Mouse (Mus musculus) regulatory T cell (primary cell): ENCODE data around the gene Gm20388.

ENCODE experiments used
- in situ Hi-C: fragments of 300-600 bp; cut with MboI, MseI; formaldehyde crosslinking; loops from one replicate; pipeline ENCODE4 v1.15.1; 2025; ENCODE audit warnings: high pct_unique_total_duplicates

The Gm20388 gene

DNA sequence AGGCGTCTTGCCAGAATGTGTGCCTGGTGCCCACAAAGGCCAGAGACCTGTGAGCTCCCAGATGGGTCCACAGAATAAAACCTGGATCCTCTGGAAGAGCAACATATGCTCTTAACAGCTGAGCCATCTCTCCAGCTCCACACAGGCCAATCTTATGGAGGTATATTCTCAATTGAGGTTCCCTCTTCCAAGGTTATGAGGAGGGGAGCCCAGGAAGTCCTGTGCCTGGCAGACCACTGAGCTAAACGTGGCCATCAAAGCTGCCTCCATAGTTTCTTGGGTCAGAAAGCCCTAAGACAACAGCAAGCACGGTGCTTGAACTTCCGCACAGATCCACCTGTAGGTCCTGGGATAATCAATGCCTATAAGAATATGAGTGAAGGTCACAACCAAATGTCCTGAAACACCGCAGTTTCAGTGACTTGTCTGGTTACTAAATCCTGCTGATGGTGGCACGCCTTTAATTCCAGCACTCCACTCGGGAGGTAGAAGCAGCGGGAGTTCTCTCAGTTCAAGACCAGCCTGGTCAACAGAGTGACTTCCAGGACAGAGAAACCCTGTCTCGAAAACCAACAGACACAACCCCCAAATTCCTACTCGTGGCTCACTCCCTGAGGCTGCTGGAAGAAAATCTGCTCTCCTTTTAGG, 1917.9 kb downstream of the Gm20388 start:
- in situ Hi-C loops: loop anchor here (5.0 kb wide), 1 partner anchor 614 kb away; the partner anchor contains the start of gene Mvd

DNA sequence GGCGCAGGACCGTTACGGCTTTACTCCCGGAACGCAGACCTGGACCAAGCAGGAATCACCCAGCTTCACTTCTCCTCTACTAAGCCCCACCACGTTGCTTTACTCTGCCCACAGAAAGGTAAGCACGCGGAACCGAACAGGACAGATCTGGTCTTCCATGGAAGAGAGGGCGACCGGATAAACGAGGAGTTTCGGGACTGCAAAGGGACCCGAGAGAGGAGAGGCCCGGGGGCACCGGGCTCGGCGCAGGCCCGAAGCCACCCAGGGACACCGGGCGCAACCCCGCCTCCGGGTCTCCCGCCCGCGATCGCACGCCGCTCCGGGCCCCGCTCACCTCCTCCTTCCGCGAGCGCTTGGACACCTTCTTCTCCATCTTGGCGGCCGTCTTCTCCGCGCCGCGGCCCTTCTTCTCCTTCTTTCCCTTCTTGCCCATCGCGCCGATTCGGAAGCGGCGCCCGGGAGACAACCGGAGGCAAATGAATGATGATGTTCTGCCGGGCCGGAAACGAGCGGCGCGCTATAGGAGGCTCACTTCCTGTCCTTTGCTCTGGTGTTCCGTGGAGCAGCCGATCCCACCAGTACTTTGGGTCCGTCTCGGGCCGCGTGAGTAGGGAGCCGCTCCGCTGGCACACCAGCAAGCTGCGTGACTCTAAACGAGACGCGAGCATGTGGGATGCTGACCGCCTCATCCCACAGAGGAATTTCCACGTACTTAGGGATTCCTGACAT, 1918.6 kb downstream of the Gm20388 start, which contains the start of gene Klhdc4:
Klhdc4 (minus strand) TSS at position 522 of the 729 bp plus-strand sequence.
- in situ Hi-C loops: loop anchor here (5.0 kb wide), 1 partner anchor 613 kb away; the partner anchor contains the start of gene Mvd

DNA sequence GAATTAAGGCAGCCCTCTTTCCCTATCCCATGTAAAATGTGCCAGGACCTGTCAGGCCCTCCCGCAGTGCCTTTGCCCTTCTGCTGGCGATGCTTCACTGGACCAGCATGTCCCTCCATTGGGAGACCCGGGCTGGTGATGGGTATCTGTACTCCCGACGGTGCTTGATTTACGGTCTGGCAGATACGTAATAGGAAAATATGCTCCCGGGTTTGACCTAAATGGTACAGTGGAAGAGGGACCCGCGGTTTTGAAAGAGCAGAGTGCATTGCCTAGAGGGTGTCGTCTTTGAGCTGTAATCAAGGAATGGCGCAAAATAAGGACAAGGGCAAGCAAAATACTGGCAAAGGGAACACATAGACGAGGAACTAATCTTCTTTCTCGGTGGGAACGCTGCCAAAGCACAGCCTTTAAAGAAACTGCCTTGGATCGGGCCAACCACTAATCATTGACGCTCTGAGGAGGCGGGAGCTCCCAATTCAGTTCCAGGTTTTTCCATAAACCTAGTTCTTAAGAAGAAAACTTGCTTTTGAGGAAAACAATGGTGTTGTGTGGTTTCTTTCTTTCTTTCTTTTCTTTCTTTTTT, 1919.2 kb downstream of the Gm20388 start:
- in situ Hi-C loops: loop anchor here (5.0 kb wide), 1 partner anchor 612 kb away; the partner anchor contains the start of gene Mvd

DNA sequence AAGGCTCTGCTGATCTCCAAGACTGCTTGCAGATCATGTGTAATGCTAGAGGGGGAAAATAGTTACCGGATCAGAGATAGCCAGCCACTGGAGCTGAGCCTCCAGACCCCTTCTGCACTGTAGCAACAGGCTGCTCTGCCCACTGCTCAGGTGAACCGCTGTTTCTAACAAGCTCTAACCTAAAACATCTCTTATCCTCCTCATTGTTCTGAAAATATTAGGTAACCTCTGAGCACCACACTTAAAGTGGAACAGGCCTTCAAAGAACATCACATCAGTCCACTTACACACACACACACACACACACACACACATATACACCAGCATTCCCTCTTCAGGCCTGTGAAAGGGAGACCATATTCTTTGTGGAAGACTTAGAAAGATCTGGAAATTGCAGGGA, 1921.4 kb downstream of the Gm20388 start:
- in situ Hi-C loops: no loop called here

DNA sequence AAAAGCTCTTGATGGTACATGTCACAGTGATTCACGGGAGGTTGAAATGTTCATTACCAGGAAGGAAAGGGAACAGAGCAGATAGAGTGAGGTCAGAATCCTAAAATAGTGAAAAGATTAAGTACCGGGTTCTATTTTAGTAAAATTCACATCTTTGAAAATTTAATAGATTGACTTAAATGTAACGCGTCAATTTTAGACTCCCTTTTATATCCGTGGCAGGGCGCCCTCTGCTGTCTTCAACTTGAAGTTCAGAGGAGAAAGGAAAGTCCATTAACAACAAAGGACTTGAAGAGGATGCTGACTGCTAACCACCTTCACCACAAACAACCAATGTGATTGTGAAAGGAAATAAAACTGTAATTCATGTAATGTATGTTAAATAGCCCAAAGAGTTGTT, 1921.9 kb downstream of the Gm20388 start:
- in situ Hi-C loops: no loop called here

DNA sequence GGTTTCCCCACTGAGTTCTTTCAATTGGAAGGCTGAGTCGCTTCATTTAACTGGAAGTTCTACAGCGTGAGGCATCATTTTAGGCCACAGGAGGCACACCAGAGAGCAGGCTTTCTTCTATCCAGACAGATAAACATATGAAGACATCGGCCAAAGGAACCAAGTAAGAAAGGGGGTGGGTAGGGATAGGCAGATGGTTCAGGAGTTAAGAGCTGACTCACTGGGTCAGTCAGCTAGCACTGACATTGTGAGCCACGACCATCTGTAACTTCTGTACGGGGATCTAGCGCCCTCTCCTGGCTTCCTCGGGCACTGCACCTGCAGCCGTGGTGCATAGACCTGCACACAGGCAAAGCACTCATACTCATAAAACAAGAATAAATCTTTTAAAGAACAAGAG, 1930.6 kb downstream of the Gm20388 start:
- in situ Hi-C loops: no loop called here

DNA sequence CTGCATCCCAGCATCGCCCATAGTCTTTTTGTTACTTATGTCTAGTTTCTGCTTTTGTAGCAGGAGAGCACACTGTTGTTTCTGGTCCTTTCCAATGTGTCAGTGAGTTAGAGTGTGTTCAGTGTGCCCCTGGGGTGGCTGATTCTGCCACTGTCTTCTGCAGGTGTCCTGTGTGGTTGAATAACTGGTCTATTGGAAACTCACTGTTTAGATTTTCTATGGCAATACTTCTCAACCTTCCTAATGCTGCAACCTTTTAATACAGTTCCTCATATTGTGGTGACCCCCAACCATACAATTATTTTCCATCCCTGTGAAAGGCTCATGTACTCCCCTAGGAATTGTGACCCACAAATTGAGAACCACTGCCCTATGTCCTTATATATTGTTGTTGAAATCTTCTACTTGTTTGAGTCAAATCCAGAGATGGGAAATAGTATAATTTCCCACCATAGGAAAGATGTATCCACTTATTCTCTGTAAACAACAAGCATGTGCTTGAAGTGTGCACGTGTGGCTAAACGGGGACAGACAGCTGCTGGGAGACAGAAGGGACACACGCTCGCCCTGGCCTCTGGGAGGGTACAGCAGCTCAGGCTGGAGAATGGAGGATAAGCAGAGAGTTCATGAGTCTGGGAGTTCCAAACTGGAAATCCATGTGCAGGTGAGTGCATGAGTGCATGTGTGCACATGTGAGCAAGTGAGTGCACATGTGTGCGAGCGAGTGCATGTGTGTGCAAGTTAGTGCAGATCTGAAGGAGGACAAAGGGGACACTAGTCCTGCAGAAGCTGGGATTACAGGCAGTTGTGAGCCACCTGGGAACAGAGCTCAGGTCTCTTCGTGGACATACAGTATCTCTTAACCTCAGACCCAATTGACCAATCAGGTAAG, 1931.7 kb downstream of the Gm20388 start:
- in situ Hi-C loops: no loop called here

DNA sequence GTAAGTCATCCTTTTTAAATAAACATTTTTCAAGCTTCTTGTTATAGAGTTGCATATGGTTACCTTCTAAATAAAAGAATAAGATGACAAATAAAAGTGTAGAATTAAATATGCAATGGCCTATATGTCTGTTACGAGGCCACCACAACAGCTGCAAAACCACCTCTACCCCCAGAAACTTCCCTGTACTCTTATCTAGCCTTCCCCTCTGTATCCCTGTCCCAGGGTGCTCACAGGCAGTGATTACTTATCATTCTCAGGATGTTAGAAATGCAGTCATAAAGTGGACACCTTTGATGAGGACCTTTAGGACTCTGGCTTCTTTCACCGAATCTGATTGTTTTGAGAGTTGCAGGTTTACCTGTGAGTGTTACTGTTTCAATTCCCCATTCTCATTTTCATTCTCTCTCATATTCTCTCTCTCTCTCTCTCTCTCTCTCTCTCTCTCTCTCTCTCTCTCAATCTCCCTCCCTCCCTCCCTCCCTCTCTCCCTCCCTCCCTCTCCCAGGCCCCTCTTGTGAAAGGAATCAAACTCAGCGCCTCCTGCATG, 1932.6 kb downstream of the Gm20388 start:
- in situ Hi-C loops: no loop called here

DNA sequence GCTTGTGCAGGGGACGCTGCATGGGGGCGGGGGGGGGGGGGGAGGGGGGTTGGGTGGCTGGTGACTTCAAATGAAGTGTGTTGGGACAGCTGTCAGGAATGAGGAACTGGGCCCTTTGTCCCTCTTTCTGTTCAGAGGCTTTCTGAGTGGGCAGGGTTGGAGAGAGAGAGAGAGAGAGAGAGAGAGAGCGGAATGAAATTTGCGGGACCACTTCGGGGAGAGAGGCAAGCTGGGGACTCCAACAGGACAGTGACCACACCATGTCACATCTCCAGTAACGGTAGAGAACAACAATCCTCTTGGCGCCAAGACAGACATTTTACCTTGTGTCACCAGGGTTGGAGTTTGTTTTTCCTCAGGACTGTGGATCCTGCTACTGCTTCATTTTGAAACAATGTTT, 1934.1 kb downstream of the Gm20388 start:
- in situ Hi-C loops: no loop called here

DNA sequence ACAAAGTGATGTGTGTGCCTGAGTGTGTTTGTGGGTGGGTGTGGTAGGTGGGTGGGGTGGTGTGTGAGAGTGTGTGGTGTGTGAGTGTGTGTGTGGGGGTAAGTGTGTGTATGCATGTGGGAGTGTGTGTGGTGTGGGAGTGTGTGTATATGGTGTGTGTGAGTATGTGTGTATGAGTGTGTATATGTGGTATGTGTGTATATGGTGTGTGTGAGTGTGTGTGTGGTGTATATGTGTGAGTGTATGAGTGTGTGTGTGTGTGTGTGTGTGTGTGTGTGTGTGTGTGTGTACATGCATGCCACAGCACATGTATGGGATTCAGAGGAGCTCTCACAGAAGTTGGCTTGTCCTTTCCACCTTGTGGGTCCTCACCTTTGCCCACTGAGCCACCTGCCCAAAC, 1936.2 kb downstream of the Gm20388 start:
- in situ Hi-C loops: no loop called here

DNA sequence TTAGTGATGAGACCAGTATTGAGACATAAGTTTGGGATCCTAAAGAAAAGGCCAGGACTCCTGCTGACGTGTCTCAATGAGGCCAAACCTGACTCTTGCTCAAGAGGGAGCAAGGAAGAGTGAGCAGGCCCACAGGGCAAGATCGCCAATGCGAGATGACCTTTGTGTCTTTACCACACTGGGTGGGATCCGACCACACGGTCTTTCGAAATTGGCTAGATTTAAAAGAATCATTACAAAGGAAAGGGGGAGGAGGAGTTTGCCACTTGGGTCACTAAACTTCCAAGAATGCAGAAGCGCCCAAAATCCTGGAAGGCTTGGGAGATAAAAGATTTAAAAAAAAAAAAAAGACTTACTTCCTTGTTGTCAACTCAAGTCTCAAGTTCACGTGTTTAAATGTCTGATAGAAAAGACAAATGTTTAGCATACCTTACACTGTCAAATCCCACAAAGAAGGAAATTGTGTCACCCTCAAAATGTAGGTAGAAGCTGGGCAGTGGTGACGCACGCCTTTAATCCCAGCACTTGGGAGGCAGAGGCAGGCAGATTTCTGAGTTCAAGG, 1936.7 kb downstream of the Gm20388 start:
- in situ Hi-C loops: no loop called here

DNA sequence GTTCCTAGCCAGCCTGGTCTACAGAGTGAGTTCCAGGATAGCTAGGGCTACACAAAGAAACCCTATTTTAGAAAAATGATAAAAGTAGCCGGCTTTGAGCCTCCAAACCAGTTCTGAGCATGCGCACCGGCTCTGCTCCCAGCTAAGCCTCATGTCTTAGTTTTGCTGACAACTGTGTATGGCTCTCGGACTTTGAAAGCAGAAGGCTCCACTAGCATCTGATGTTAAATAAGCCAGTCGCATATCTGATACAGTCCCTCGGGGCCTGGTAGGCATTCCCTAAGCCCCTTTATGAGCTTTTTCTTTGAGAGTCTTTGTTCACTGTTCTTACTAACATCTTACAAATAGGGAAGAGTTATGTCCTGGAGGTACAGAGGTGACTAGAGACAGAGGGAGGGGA, 1937.3 kb downstream of the Gm20388 start:
- in situ Hi-C loops: no loop called here

DNA sequence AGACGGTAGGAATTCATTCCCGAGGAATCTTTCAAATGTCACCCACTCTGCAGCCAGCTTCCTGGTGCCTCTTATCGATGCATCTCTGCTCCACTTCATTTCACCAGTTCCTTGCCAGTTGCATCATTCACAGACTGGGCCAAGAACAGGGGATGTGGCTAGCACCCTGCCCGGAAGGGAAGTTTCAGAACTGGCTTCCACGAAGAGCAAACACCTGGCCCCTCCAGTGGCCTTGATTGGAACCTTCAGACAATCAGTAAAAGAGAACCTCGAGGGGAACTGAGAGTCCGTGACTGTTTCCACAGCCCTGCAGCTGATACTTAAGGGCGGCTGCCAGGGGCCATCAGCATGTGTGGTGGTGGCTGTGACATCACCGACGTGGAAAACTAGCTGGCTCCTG, 1937.9 kb downstream of the Gm20388 start:
- in situ Hi-C loops: no loop called here

DNA sequence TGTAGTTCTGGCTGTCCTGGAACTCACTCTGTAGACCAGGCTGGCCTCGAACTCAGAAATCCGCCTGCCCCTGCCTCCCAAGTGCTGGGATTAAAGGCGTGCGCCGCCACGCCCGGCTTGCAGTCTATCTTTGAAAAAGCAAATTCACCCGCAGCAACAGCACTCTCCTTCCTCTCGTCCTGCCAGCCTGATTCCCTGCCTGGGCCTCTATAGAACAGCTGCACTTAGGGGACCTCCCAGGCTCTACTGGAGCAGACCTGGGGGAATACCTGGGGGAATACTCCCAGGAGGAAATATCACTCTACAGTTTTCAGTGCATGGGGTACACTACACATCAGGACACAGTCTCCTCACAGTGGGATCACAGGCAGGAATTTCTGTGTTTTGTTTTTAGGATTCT, 1938.7 kb downstream of the Gm20388 start:
- in situ Hi-C loops: no loop called here

DNA sequence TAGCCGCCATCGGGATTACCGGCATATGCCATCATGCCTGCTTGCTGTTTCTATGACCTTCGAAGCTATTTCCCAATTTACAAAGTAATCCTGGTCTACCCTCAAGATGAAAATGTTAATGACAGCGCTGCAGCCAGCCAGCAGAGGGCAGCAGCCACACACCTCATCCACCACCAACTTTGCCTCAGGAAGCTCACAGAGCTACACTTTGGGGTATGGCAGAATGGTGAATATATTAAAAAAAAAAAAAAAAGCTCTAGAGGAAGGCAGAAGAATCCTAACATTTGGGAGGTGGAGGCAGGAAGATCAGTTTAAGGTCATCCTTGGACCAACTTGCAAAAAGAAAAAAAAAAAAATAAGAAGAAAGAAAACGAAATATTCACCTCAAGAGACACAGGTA, 1939.4 kb downstream of the Gm20388 start:
- in situ Hi-C loops: loop anchor here (5.0 to 25.0 kb wide), 3 partner anchors 52 to 1387 kb away; partner anchors contain the start of gene Spata2l

DNA sequence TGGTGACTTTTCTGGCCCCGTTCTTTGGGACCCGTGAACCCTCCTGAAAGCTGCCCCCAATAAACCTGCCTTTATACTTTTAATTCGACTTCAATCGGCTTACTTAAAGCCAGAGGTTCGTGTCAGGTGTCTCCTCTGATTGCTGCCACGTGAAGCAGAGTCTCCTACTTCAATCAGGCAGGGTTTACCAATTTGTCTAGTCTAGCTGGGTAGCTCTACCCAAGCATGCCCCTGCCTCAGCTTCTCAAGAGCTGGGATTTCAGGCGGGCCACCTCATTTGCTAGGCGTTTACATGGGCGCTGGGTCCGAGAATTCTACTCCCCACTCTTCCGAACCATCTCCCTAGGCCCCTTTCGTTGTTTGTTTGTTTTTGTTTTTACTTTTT, 1939.8 kb downstream of the Gm20388 start:
- in situ Hi-C loops: loop anchor here (5.0 to 25.0 kb wide), 3 partner anchors 52 to 1387 kb away; partner anchors contain the start of gene Spata2l

DNA sequence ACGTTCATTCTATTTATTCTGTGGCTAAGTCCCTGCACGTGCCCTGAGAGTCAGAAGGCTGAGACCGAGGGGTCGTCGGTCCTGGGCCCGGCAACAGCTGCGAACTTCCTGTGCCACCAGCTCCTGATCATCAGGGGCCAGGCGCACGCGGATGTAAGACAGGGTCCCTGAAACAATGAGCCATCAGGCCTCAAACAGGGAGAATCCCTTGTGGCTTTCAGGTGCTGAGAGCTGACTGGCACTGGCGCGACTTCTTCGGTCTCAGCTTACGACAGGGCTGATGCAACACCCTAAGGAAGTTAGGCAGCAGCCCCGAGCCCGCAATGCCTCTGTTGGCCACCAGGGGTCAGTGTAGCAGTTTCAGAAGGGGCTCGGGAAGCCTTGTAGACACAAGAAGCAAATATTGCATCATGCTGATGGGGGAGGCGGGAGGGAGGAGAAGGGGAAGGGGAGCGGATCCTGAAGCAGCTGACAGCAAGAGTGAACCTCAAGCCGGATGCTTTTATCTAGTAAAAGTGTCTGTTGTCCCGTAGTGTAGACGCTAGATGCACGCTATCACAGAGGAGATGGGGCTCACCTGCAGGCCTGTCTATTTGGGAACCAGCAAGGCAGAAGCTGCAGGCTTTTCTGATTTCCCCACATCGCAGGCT, 1940.3 kb downstream of the Gm20388 start:
- in situ Hi-C loops: loop anchor here (5.0 to 25.0 kb wide), 3 partner anchors 51 to 1386 kb away; partner anchors contain the start of gene Spata2l

DNA sequence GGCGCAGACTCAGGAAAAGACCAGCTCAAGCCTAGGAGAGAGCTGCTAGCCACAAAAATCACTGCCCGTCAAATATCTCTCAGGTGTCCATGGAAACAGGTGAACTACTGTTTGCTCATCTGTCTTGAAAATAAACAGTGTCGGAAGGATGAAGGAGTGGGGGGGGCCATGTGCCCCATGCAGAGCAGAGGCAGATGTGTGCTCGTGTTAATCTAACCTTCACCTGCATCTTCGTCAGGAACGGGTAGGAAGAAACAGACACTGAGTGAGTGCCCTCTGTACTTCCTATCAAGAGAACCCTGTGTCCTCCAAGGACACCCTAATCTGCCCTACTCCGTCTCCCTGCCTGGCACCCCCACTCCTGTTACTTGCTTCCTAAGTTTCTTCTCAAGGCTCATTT, 1941.1 kb downstream of the Gm20388 start:
- in situ Hi-C loops: loop anchor here (5.0 to 25.0 kb wide), 3 partner anchors 51 to 1386 kb away; partner anchors contain the start of gene Spata2l

DNA sequence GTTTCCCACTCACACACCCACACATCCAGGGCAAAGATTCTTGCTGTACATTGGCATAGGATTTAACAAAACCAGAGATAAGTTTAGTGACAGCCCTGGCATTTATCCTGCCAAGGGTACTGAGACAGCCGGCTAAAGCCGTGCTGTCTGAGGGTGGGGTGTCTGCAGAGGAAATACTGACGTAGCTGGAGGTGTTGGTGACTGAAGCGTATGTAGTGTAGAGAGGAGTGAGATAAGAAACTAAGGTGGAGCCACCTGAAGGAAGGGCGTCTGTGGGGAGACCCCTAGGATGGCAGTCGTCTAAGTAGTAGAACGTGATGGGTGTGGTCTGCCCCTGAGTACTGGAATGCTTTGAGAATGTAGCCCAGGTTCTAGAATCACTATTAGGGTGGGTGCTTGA, 1941.8 kb downstream of the Gm20388 start:
- in situ Hi-C loops: loop anchor here (5.0 to 25.0 kb wide), 3 partner anchors 50 to 1385 kb away; partner anchors contain the start of gene Spata2l

DNA sequence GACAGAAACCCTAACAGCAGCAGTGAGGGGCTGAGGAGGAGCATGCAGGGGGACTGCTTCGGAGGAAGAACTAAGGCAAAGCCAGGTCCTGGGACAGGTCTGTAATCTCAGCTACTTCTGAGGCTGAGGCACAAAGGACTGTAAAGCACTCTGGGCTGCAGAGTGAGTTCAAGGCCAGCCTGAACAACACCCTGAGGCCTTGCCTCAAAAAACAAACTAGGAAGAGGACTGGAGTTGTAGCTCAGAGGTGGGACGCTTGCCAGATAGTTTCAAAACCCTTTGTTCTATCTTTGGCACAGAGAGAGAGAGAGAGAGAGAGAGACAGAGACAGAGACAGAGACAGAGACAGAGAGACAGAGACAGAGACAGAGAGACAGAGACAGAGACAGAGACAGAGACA, 1942.9 kb downstream of the Gm20388 start:
- in situ Hi-C loops: loop anchor here (5.0 to 25.0 kb wide), 3 partner anchors 49 to 1384 kb away; partner anchors contain the start of gene Spata2l
